Mouse (Mus musculus): ENCODE results near the gene Arhgap15.

DNA sequence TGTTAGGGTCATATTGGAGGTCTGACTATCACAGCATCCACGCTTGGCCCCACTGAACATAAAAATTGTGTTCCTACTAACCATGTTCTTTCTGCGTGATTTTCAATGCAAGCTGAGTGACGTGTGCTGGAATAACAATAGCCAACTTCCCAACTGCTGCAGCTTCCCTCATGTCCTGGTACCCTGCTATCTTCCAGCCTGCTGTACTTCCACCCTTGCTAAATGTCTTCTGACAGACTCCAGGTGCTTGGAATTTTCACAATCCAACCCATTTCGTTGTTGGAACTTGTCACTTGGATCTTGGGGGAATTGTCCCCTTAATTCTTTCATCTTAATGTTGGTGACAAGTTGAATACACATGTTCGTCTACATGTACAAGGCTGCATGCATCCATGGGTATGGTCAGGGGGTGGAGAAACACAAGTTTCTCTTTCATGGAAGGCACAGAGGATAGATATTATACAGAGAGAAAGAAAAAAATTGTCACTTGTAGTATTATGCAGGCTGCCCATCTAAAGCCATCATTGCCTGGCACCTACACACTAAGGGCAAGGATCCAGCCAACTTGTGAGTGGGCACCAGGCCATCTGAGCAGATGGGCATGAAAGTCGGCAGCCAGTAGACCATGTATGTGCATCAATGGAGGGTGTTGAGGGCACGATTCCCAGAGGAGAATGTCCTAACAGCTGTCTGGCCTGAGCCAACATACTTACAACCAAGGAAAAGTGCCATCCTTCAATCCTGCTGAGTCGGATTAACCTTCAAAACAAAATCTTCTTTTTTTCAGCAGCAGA is 68.4 kb downstream of the Arhgap15 start:
- TF ChIP-seq POLR2A (IDR thresholded peaks at IDR 0.05; ENCODE audit: low read depth, low read length) (no peak), CTCF (IDR thresholded peaks at IDR 0.05; ENCODE audit: borderline replicate concordance, insufficient read depth, low read length) (no peak)

Data from embryonic fibroblast, embryonic 13.5 days (primary cell).